Mouse (Mus musculus): ENCODE measurements around the gene Fis1.

GRCm38 (mm10) chr5:136905630-136906029 lies 47.4 kb upstream of the Fis1 start:
- TF ChIP-seq CTCF (conservative IDR thresholded peaks at IDR 0.05; ENCODE audit: low read length) (peak; percentile 89), POU5F1 (IDR thresholded peaks at IDR 0.05; ENCODE audit: borderline replicate concordance, low read length) (no peak), NANOG (IDR thresholded peaks at IDR 0.05; ENCODE audit: borderline replicate concordance, low read length) (no peak)
